Mouse (Mus musculus): ENCODE measurements at regions not wholly inside any gene's neighbourhood (a gene's known extent, or its start where the extent isn't known, plus 50 kb on each side); places are given as distances from the start of the nearest gene placed in this dataset.

GRCm38 (mm10) chr6:31149164-31149563, 190.3 kb upstream of the Klf14 start:
- no peak for TF ChIP-seq CTCF (IDR thresholded peaks at IDR 0.05; ENCODE audit: borderline replicate concordance, insufficient read depth, low read length)
- no peak for TF ChIP-seq POLR2A (IDR thresholded peaks at IDR 0.05; ENCODE audit: low read depth, low read length)
